Mouse (Mus musculus) right cerebral cortex, postnatal 36 days (tissue): ENCODE measurements around the gene Rin1.
"Not testable (repeated sequence)": the region's sequence is repeated elsewhere in the genome, so short reads cannot be mapped to it uniquely, and the experiment has no call there.

Experiments used
- DNase-seq, 2 experiments: peaks; one replicate each; pipeline ENCODE4 v3.0.0; 2022; ENCODE audit warnings: low spot score in 2 of 2, mixed read lengths in 1 of 2

Rin1 gene

DNA sequence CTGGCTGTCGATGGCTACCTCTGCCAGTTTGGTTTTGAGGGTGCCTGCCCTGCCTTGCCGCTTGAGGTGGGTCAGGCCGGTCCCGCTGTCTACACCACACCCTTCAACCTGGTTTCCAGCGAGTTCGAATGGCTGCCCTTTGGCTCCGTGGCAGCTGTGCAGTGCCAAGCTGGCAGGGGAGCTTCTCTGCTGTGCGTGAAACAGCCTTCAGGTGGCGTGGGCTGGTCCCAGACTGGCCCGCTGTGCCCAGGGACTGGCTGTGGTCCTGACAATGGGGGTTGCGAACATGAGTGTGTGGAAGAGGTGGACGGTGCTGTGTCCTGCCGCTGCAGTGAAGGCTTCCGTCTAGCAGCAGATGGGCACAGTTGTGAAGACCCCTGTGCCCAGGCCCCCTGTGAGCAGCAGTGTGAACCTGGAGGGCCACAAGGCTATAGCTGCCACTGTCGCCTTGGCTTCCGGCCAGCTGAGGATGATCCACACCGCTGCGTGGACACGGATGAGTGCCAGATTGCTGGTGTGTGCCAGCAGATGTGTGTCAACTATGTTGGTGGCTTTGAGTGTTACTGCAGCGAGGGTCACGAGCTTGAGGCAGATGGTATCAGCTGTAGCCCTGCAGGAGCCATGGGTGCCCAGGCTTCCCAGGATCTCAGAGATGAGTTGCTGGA lies 18.4 kb downstream of the Rin1 start:
- no peak for DNase-seq

DNA sequence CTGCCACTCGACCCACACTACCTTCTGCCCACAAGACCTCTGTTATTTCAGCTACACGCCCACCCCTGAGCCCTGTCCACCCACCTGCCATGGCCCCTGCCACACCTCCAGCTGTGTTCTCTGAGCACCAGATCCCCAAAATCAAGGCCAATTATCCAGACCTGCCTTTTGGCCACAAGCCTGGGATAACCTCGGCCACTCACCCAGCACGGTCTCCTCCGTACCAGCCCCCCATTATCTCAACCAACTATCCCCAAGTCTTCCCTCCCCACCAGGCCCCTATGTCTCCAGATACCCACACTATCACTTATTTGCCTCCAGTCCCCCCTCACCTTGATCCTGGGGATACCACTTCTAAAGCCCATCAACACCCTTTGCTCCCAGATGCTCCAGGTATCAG lies 19.2 kb downstream of the Rin1 start:
- no peak for DNase-seq

DNA sequence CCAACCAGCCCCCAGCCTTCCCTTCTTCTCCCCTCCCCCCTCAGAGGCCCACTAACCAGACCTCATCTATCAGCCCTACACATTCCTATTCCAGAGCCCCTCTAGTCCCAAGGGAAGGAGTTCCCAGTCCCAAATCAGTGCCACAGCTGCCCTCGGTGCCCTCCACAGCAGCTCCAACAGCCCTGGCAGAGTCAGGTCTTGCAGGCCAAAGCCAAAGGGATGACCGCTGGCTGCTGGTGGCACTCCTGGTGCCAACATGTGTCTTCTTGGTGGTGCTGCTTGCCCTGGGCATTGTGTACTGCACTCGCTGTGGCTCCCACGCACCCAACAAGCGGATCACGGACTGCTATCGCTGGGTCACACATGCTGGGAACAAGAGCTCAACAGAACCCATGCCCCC lies 19.7 kb downstream of the Rin1 start:
- DNase-seq = no peak

- no peak for DNase-seq
Observed at GRCm38 (mm10) chr19:5071077-5071476, 20.8 kb downstream of the Rin1 start.

- DNase-seq = no peak
Observed at GRCm38 (mm10) chr19:5071545-5072369, 21.5 kb downstream of the Rin1 start.

GRCm38 (mm10) chr19:5072389-5073019 lies 22.2 kb downstream of the Rin1 start:
- DNase-seq = no peak

DNA sequence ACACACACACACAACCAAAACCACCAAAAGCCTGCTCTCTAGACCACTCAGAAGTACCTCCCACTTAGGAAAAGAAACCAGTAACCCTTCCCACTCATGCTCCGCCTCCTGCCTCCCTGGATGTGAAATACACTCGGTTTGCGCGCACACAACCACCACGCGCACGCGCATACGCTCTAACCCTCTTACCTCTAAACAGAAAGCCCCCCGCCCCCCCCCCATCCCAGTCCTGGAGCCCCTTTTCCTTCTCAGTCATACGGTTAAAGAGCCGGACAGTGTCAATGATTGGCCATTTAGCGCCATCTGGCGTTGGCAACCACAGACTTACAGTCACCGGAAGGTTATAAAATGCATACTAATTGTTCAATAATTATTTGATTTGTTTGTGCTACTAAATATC lies 22.7 kb downstream of the Rin1 start:
- no peak for DNase-seq

- DNase-seq = no peak
Observed at GRCm38 (mm10) chr19:5073518-5073917, 23.2 kb downstream of the Rin1 start.

DNA sequence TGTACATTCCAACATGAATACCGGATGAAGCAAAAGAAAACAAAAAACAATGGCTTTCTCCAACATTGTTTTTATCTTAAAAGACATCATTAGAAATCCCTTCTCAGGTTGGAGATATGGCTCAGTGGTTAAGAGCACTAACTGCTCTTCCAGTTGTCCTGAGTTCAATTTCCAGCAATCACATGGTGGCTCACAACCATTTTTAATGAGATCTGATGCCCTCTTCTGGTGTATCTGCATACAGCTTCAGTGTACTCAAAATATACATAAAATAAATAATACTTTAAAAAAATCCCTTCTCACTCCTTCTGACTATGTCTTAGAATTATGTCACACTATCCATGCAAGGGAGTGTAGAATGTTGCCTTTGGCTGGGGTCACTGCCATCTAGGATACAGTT lies 29.0 kb downstream of the Rin1 start:
- DNase-seq = no peak

DNA sequence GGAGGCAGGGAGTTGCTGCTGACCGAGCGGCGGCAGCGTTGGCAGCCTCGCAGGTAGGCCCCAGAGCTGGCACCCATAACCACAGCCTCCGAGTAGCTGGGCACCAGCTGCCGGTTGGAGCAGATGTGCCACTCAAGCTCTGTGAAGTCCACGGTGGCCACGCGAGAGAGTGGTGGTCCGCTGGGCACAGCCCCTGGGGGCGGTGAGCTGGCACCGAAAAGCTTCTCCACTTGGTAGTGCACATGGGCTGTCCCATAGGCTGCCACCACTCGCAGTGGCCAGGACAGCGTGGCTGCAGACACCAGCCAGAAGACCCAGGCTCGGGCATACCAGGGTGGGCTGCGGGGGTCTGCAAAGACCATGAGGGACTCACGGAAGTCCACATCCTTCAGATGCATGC lies 31.7 kb downstream of the Rin1 start:
- DNase-seq = no peak

DNA sequence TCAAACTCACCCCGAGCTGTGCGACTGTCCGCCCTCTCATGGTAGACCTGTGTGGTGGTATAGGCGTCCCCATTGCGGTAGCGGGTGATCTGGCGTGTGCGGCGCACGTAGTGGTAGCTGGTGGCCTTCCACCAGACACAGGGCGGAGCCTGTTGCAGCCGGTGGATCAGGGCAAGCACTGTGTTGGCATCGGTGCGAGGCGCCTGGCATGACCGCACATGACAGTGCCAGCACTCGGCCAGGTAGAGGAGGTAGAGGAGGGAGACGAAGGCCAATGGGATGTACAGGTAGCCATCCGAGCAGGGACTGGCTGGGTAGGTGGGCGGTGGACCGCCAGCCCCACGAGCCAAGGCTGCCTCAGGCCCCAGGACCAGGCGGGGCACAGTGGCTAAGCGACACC lies 32.3 kb downstream of the Rin1 start:
- DNase-seq = peak in 1 of 2 experiments; percentile 28

DNA sequence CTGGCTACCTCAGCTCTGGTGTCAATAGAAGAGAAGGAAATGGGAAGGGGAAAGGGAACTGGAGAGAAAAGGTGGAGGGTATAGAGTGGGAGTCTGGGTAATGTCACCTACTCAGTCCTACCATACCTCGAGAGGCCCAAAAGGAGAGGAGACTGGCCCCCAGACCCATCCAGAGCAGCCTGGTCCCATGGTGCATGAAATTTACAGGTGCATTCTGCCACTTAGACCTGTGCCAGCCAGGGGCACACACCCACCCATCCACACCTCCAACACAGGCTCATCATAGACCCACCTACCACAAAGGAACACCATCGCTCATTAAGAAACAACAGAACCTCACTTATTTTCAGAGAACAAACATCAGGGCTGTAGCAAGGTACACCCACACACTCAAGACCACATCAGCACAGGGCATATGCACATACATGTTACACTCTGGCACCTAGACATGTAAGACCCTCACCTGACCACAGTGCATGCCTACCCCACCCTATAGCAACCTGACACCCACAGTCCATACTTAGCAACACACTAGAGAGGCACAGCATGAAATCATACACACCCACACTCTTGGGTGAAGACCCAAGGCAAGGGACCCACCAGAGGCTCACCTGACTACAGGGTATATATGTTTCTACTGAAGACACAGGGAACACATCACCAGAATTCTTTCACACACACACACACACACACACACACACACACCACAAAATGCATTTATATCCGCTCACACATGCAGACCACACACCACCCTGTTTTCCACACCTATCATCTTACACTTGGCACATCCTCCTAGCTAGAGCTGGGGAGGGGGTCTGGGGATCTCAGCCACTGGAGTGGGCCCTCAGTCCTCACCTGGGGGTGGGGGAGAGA lies 33.9 kb downstream of the Rin1 start:
- DNase-seq = no peak

GRCm38 (mm10) chr19:5084834-5085144 lies 34.5 kb downstream of the Rin1 start:
- DNase-seq = no peak

DNA sequence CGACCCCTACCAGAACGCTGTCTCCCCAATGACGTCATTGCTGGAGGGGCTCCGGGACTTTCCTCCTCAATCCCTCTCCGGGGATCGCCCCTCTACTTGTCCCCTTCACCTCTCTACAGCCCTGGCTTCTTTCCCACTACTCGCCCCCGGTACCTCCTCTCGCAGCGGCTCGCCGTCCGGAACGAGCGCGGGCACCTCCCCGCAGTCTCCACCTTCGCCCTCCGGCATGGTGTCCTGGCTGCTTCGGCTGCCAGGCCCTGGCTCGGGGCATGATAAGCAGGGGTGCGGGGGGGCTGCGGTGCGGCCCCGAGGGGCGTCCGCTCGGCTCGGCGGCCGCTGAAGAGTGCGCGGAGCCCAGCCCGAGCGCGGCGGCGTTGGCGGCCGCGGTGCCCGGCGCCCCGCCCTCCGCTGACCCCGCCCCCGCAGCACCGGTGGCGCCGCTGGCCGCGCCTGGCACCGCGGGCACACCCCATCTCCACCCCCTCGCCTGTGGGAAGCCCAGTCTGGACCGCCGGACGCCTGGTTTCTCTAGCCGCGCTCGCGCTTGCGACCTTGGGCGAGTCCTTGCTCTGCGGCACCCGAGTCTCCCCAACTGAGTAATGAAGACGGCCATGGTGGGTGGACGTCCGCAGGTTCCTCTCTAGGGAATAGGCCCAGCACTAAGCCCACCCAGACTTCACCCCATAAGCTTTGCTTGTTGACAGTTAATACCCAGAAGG lies 35.0 kb downstream of the Rin1 start, which contains the start of gene Tmem151a:
Tmem151a (minus strand) TSS at position 387 of the 719 bp plus-strand sequence.
- no peak for DNase-seq

GRCm38 (mm10) chr19:5086533-5086932 lies 36.3 kb downstream of the Rin1 start:
- not testable (repeated sequence) for DNase-seq

DNA sequence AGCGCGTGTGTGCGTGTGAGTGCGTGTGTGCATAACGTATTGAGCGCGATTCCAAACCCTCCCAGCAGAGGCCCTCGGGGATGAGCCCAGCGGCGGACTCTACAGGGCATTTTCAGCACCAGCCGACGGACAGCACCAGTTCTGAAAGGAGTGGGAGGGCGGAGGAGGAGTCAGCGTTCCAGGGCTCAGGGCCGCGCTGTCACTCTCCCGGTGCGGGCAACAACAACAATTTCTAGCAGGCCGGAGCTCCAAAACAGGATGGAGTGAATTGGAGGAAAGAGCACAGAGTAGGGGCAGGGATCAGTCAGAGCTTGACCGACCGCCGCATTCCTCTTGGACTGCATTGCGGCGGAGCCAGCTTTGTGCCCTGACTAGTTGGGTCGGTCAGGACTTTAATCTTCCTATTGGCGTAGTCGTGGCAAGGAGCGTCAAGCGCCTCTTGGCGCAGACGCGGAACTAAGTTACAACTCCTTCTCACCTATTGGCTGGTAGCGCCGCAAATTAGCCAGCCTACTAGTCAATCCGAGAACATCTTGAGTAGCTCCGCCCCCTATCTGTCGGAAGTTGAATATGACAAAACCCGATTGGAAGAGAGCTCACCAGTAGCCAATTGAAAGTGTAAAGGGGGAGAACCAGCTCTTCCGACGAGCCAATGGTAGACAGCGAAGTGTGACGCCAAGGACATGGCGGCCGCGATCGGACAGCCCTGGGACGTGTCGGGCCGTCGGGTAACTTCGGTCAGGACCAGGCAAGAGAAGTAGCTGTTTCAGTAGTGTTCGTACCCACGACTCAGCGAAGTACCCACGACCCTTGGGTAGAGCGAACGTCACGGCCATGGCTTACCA lies 37.8 kb downstream of the Rin1 start, which contains the start of gene Yif1a:
Yif1a (plus strand) TSS at position 655 of the 845 bp plus-strand sequence.
- peak; percentile 95 to 98 for DNase-seq

DNA sequence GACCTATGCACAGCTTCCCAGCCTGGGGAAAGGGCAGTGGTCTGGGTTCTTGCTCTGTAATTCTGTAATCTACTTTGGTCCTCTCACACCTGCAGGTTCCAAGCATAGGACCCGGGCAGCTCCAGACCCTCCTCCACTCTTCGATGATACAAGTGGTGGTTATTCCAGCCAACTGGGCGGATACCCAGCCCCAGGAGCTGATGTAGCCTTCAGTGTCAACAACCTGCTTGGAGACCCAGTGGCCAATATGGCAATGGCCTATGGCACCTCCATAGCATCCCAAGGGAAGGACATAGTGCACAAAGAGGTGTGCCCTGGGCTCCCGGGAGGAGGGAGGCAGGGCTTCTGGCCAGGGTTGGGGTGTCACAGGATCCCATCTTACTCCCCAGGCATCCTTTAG lies 39.0 kb downstream of the Rin1 start:
- DNase-seq = no peak

DNA sequence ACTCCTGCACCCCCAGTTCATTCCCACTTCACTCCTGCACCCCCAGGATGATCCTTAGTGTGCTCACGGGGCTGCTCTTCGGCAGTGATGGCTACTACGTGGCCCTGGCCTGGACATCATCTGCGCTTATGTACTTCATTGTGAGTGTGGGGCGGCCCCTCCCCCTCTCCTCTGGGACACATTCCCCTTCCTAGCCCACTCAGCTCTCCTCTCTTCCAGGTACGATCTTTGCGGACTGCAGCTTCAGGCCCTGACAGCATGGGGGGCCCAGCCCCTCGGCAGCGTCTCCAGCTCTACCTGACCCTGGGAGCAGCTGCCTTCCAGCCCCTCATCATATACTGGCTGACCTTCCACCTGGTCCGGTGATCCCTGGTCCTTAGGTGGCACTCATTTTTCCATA lies 41.8 kb downstream of the Rin1 start:
- DNase-seq = no peak

DNA sequence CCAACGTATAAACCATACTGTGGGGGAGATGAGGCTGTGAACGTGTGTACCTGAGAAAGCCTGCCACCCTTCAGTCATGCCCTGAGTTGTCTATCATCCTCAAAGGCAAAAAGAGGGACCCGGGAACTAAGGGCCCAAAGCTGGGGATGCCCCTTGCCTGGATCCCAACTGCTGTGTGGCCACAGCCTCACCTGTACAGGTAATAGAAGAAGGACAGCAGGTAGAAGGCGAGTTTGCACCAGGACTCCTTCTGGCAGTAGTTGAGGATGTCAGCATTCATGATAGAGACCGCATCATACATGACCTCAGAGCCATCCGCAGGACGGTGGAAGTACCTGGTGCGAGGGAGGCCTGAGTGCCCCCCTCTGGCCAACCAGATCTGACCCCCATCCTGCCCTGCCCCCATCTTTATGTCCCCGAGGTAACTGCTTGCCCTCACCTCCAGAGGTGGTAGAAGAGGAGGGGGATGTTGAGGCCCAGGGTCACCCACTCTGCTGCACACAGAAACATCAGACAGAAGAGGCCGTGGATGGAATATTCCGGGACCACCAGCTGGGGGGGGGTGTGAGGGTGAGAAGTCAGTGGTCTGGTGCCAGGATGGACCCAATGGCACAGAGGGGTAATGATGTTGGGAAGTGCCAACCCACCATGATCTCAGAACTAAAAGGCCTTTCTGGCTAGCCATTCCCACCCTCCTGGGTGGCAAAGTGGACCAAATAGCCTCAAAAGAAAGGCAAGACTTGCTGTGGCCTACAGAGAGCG lies 43.4 kb downstream of the Rin1 start:
- DNase-seq = no peak

DNA sequence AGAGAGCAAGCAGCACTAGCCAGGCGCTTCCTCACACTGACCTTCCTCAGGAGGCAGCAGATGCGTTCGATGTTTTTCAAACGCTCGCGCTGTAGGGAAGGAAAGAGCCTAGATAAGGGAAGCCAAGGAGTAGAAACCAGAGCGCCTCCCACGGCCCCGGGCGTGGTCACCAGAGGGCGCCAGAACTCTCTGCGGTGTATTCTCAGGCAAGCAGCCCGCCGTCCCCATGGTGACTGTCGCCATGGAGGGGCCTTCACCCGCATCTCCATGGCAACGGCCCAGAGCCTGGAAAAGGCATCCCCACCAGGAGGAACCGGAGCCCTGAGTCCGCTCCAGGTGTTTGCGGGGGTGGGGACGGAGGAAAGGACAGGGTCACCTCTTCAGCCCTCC lies 44.0 kb downstream of the Rin1 start:
- peak; percentile 97 to 98 for DNase-seq
